Mouse (Mus musculus) embryonic facial prominence, embryonic 15.5 days (tissue): ENCODE data around the gene Sept5. TPM values are rescaled to one million over a fixed set of nuclear protein-coding genes. Genes with fewer than 3 reads are reported as not detected.

ENCODE experiments used
- ATAC-seq: fragments of 200-750 bp; cut with Nextera tagmentation; 2 replicates; pipeline ENCODE4 v1.8.0; 2017; ENCODE audit warnings: low read depth, moderate TSS enrichment; ENCODE audit not compliant: insufficient number of reproducible peaks, low FRiP score, low TSS enrichment
- H3K27ac ChIP-seq: fragments of 300-500 bp; sonication (generic); replicated peaks from 2 replicates; pipeline ENCODE4 v1.5.1; 2015; ENCODE audit warnings: mild to moderate bottlenecking, inconsistent platforms
- H3K27me3 ChIP-seq: fragments of 300-500 bp; sonication (generic); 2 replicates; pipeline ENCODE4 v1.6.1; 2015; ENCODE audit warnings: inconsistent platforms
- H3K36me3 ChIP-seq: fragments of 300-500 bp; sonication (generic); 2 replicates; pipeline ENCODE4 v1.6.1; 2015; ENCODE audit warnings: mild to moderate bottlenecking, inconsistent platforms
- H3K4me1 ChIP-seq: fragments of 300-500 bp; sonication (generic); 2 replicates; pipeline ENCODE4 v1.6.1; 2015; ENCODE audit warnings: inconsistent platforms
- H3K4me2 ChIP-seq: fragments of 300-500 bp; sonication (generic); replicated peaks from 2 replicates; pipeline ENCODE4 v1.6.1; 2015; ENCODE audit warnings: mild to moderate bottlenecking, inconsistent platforms
- H3K4me3 ChIP-seq: fragments of 300-500 bp; sonication (generic); replicated peaks from 2 replicates; pipeline ENCODE4 v1.5.1; 2015; ENCODE audit warnings: mild to moderate bottlenecking, inconsistent platforms
- H3K9ac ChIP-seq: fragments of 300-500 bp; sonication (generic); 2 replicates; pipeline ENCODE4 v1.6.1; 2015; ENCODE audit warnings: inconsistent platforms
- H3K9me3 ChIP-seq: fragments of 300-500 bp; sonication (generic); replicated peaks from 2 replicates; pipeline ENCODE4 v1.6.1; 2016; ENCODE audit warnings: inconsistent platforms
- WGBS: fragments of 180-500 bp; shearing (Covaris S2); methylation state at CpG from one replicate; pipeline ENCODE4 v1.1.7; 2015; 5-methylcytosine and 5-hydroxymethylcytosine counted together
- polyA plus RNA-seq: library from polyadenylated mRNA; unstranded; fragments of >200 nt; fragmentation: Nextera tagmentation; extraction: Ambion mirVana; gene quantifications from 2 replicates; pipeline ENCODE4 v1.2.1, GENCODE M21; 2015

The Sept5 gene
- 51.1 and 64.8 TPM in 2 replicates for polyA plus RNA-seq

GRCm38 (mm10) chr16:18629390-18630231 lies at the start of gene Sept5:
Gene Sept5 (minus strand): TSS chr16:18629954.
- H3K36me3 ChIP-seq, result peaks cover 6% of the 10 kb centered on the region; the same call in 1 of the 2 replicates
- 1% methylated on average over 69 of the region's 93 CpGs for WGBS
- ATAC-seq, result peak; percentile 57
- peak within 1 kb of the TSS; percentile 74 for H3K4me3 ChIP-seq
- peaks cover 49% of the 10 kb centered on the region for H3K4me1 ChIP-seq
- H3K27me3 ChIP-seq, result peaks cover 15% of the 10 kb centered on the region
- H3K9ac ChIP-seq, result peak within 1 kb of the TSS; percentile 83
- no peaks in the 10 kb centered on the region for H3K9me3 ChIP-seq
- peak within 1 kb of the TSS; percentile 77 for H3K27ac ChIP-seq
- H3K4me2 ChIP-seq, result peak within 1 kb of the TSS; percentile 90

GRCm38 (mm10) chr16:18679112-18679511 lies 49.4 kb upstream of the Sept5 start:
- WGBS, result 44% methylated on average over 5 of the region's 5 CpGs
- no peaks in the 10 kb centered on the region for H3K36me3 ChIP-seq
- H3K4me2 ChIP-seq, result no peak overlapping the region
- no peak overlapping the region for H3K27ac ChIP-seq
- H3K9ac ChIP-seq, result no peak overlapping the region
- no peak overlapping the region for H3K4me3 ChIP-seq
- no peaks in the 10 kb centered on the region for H3K27me3 ChIP-seq
- no peaks in the 10 kb centered on the region for H3K4me1 ChIP-seq
- H3K9me3 ChIP-seq, result no peaks in the 10 kb centered on the region
- no peak for ATAC-seq

- no peaks in the 10 kb centered on the region for H3K36me3 ChIP-seq
- no peak for ATAC-seq
- H3K4me3 ChIP-seq, result no peak overlapping the region
- no peaks in the 10 kb centered on the region for H3K9me3 ChIP-seq
- WGBS, result 30% methylated on average over 17 of the region's 17 CpGs
- H3K4me1 ChIP-seq, result no peaks in the 10 kb centered on the region
- H3K9ac ChIP-seq, result no peak overlapping the region
- no peak overlapping the region for H3K27ac ChIP-seq
- no peak overlapping the region for H3K4me2 ChIP-seq
- no peaks in the 10 kb centered on the region for H3K27me3 ChIP-seq
Measured at GRCm38 (mm10) chr16:18677746-18678679, 48.3 kb upstream of the Sept5 start.

GRCm38 (mm10) chr16:18673005-18673404 lies 43.3 kb upstream of the Sept5 start:
- 61% methylated on average over 3 of the region's 3 CpGs for WGBS
- no peak for ATAC-seq
- H3K9ac ChIP-seq, result no peak overlapping the region

GRCm38 (mm10) chr16:18672027-18672426 lies 42.3 kb upstream of the Sept5 start:
- 53% methylated on average over 5 of the region's 5 CpGs for WGBS
- Histone ChIP-seq H3K9ac (no peak overlapping the region), H3K27me3 (no peaks in the 10 kb centered on the region), H3K4me1 (no peaks in the 10 kb centered on the region), H3K27ac (no peak overlapping the region), H3K36me3 (no peaks in the 10 kb centered on the region), H3K9me3 (no peaks in the 10 kb centered on the region), H3K4me3 (no peak overlapping the region), H3K4me2 (no peak overlapping the region)
- ATAC-seq, result no peak

More at GRCm38 (mm10) chr16:18673005-18673404, 43.3 kb upstream of the Sept5 start:
- H3K27ac ChIP-seq, result no peak overlapping the region
- H3K4me3 ChIP-seq, result no peak overlapping the region
- H3K9me3 ChIP-seq, result no peaks in the 10 kb centered on the region
- no peaks in the 10 kb centered on the region for H3K4me1 ChIP-seq
- H3K27me3 ChIP-seq, result no peaks in the 10 kb centered on the region
- H3K4me2 ChIP-seq, result no peak overlapping the region
- no peaks in the 10 kb centered on the region for H3K36me3 ChIP-seq

GRCm38 (mm10) chr16:18669914-18670313 lies 40.2 kb upstream of the Sept5 start:
- no peak overlapping the region for H3K27ac ChIP-seq
- no peak overlapping the region for H3K4me2 ChIP-seq
- H3K9me3 ChIP-seq, result no peaks in the 10 kb centered on the region
- H3K4me3 ChIP-seq, result no peak overlapping the region
- H3K4me1 ChIP-seq, result no peaks in the 10 kb centered on the region
- 74% methylated on average over 6 of the region's 6 CpGs for WGBS
- ATAC-seq, result no peak
- H3K27me3 ChIP-seq, result no peaks in the 10 kb centered on the region
- no peak overlapping the region for H3K9ac ChIP-seq
- no peaks in the 10 kb centered on the region for H3K36me3 ChIP-seq

GRCm38 (mm10) chr16:18658597-18658996 lies 28.8 kb upstream of the Sept5 start:
- H3K9ac ChIP-seq, result no peak overlapping the region
- no peak overlapping the region for H3K4me3 ChIP-seq
- no peak overlapping the region for H3K4me2 ChIP-seq
- no peaks in the 10 kb centered on the region for H3K36me3 ChIP-seq
- no peaks in the 10 kb centered on the region for H3K4me1 ChIP-seq
- ATAC-seq, result no peak
- no peaks in the 10 kb centered on the region for H3K27me3 ChIP-seq
- 63% methylated on average over 4 of the region's 4 CpGs for WGBS
- no peaks in the 10 kb centered on the region for H3K9me3 ChIP-seq
- 0 out of 2 replicates have a peak overlapping the region, but pooled peaks have one; percentile 30 for H3K27ac ChIP-seq

- Histone ChIP-seq H3K27me3 (no peaks in the 10 kb centered on the region), H3K9me3 (no peaks in the 10 kb centered on the region), H3K27ac (peak overlapping the region; percentile 8; the same call in 1 of the 2 replicates), H3K36me3 (no peaks in the 10 kb centered on the region), H3K4me2 (no peak overlapping the region), H3K9ac (no peak overlapping the region), H3K4me1 (no peaks in the 10 kb centered on the region), H3K4me3 (no peak overlapping the region)
- ATAC-seq, result no peak
- 55% methylated on average over 5 of the region's 5 CpGs for WGBS
Measured at GRCm38 (mm10) chr16:18655372-18656098, 25.8 kb upstream of the Sept5 start.

- 84% methylated on average over 6 of the region's 6 CpGs for WGBS
- Histone ChIP-seq H3K27me3 (no peaks in the 10 kb centered on the region), H3K4me2 (no peak overlapping the region), H3K4me3 (no peak overlapping the region), H3K9ac (no peak overlapping the region), H3K9me3 (no peaks in the 10 kb centered on the region), H3K4me1 (no peaks in the 10 kb centered on the region), H3K27ac (no peak overlapping the region), H3K36me3 (no peaks in the 10 kb centered on the region)
- ATAC-seq, result no peak
Measured at GRCm38 (mm10) chr16:18653290-18654160, 23.8 kb upstream of the Sept5 start.

GRCm38 (mm10) chr16:18649126-18649525 lies 19.4 kb upstream of the Sept5 start:
- no peak for ATAC-seq

More at GRCm38 (mm10) chr16:18649126-18649525, 19.4 kb upstream of the Sept5 start:
- Histone ChIP-seq H3K27me3 (no peaks in the 10 kb centered on the region), H3K27ac (no peak overlapping the region), H3K4me1 (peaks cover 7% of the 10 kb centered on the region; the same call in 1 of the 2 replicates), H3K9me3 (no peaks in the 10 kb centered on the region), H3K9ac (no peak overlapping the region), H3K36me3 (no peaks in the 10 kb centered on the region), H3K4me2 (no peak overlapping the region), H3K4me3 (no peak overlapping the region)
- WGBS, result 59% methylated on average over 3 of the region's 3 CpGs
